Mouse (Mus musculus) stomach, embryonic 14.5 days (tissue): ENCODE measurements around the gene Apol6. TPM values are rescaled to one million over a fixed set of nuclear protein-coding genes. Genes with fewer than 3 reads are reported as not detected.

Source experiments
- ATAC-seq: fragments of 200-750 bp; cut with Nextera tagmentation; 2 replicates; pipeline ENCODE4 v1.8.0; 2017; ENCODE audit warnings: low read depth, moderate TSS enrichment; ENCODE audit not compliant: insufficient number of reproducible peaks, insufficient read depth, low FRiP score
- H3K27ac ChIP-seq: fragments of 300-500 bp; sonication (generic); 2 replicates; pipeline ENCODE4 v1.5.1; 2014; ENCODE audit warnings: mild to moderate bottlenecking, low read length, moderate library complexity, mixed read lengths
- H3K27me3 ChIP-seq: fragments of 300-500 bp; sonication (generic); 2 replicates; pipeline ENCODE4 v1.6.1; 2014; ENCODE audit warnings: low read length, control low read depth, mixed read lengths; ENCODE audit not compliant: control insufficient read depth, insufficient read depth
- H3K36me3 ChIP-seq: fragments of 300-500 bp; sonication (generic); 2 replicates; pipeline ENCODE4 v1.6.1; 2014; ENCODE audit warnings: mild to moderate bottlenecking, control low read depth, low read length, moderate library complexity, mixed read lengths; ENCODE audit not compliant: control insufficient read depth, insufficient read depth
- H3K4me1 ChIP-seq: fragments of 300-500 bp; sonication (generic); 2 replicates; pipeline ENCODE4 v1.6.1; 2014; ENCODE audit warnings: low read length, control low read depth, mixed read lengths; ENCODE audit not compliant: control insufficient read depth, insufficient read depth
- H3K4me2 ChIP-seq: fragments of 300-500 bp; sonication (generic); replicated peaks from 2 replicates; pipeline ENCODE4 v1.6.1; 2014; ENCODE audit warnings: low read depth, low read length, control low read depth
- H3K4me3 ChIP-seq: fragments of 300-500 bp; sonication (generic); 2 replicates; pipeline ENCODE4 v1.5.1; 2014; ENCODE audit warnings: low read depth, low read length, control low read depth
- H3K9ac ChIP-seq: fragments of 300-500 bp; sonication (generic); replicated peaks from 2 replicates; pipeline ENCODE4 v1.6.1; 2014; ENCODE audit warnings: low read depth, mild to moderate bottlenecking, control low read depth, low read length, moderate library complexity, mixed read lengths
- H3K9me3 ChIP-seq: fragments of 300-500 bp; sonication (generic); 2 replicates; pipeline ENCODE4 v1.6.1; 2016; ENCODE audit warnings: low read depth, low read length, control low read depth; ENCODE audit not compliant: control insufficient read depth
- WGBS: fragments of 180-500 bp; shearing (Covaris S2); extraction: QIAGEN DNeasy Blood & Tissue Kit; methylation state at CpG from one replicate; pipeline ENCODE4 v1.1.7; 2014; 5-methylcytosine and 5-hydroxymethylcytosine counted together
- polyA plus RNA-seq: library from polyadenylated mRNA; unstranded; fragments of >200 nt; fragmentation: Nextera tagmentation; extraction: Ambion mirVana; gene quantifications from 2 replicates; pipeline ENCODE4 v1.2.1, GENCODE M21; 2014

Gene Apol6
- polyA plus RNA-seq, 1 experiment from 2014 or later = 0.12 TPM

DNA sequence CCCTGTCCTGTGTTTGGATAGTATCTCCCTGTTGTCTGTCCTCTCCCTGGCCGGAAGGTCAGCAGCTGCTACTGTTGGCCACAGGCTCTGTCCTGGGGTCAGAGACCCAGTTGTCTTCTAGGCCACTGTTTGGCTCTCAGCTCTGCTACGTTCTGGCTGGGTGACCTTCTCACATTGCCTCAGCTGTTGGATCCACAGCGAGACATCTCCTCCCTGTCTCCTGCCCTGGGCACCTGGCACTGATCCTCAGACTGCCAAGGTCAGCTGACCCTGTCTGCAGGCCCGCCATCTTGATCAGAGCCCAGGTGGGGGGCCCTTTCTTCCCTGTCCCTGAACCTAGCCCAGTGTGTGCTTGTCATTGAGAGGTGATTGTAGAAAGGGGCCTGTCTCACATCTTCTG lies 29.5 kb upstream of the Apol6 start:
- Histone ChIP-seq H3K36me3 (no peaks in the 10 kb centered on the region), H3K9me3 (no peaks in the 10 kb centered on the region), H3K9ac (no peak overlapping the region; the same call in 1 of the 2 replicates), H3K27ac (no peak overlapping the region), H3K4me1 (peaks cover 20% of the 10 kb centered on the region), H3K27me3 (no peaks in the 10 kb centered on the region), H3K4me2 (no peak overlapping the region), H3K4me3 (no peak overlapping the region)
- 72% methylated on average over 4 of the region's 4 CpGs for WGBS
- no peak for ATAC-seq

DNA sequence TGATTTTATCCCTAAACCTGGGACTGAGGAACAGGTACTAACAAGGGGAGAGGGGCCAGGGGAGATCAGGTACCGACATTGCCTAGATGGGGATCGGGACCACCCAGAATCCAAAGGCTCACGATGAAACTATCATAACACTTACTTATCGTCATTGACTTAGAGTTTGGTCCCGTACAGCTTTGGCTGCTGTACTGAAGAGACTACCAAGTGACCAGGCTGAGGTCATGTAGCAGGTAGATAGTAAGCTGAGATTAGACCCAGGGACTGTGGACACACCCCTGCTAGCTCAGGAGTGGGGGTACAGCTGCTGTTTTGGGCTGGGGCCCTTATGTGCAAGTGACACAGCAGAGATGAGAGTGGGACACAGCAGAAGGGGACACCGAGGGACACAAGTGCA lies 28.0 kb upstream of the Apol6 start:
- Histone ChIP-seq H3K27me3 (no peaks in the 10 kb centered on the region), H3K36me3 (no peaks in the 10 kb centered on the region), H3K4me3 (no peak overlapping the region), H3K4me1 (peaks cover 20% of the 10 kb centered on the region), H3K4me2 (no peak overlapping the region), H3K9me3 (no peaks in the 10 kb centered on the region), H3K9ac (no peak overlapping the region), H3K27ac (no peak overlapping the region)
- WGBS = 90% methylated on average over 6 of the region's 6 CpGs
- ATAC-seq = no peak

GRCm38 (mm10) chr15:77017897-77018296 lies 26.6 kb upstream of the Apol6 start:
- Histone ChIP-seq H3K4me2 (no peak overlapping the region), H3K9me3 (no peaks in the 10 kb centered on the region), H3K27ac (no peak overlapping the region), H3K4me3 (no peak overlapping the region), H3K36me3 (no peaks in the 10 kb centered on the region), H3K4me1 (peaks cover 24% of the 10 kb centered on the region), H3K27me3 (no peaks in the 10 kb centered on the region), H3K9ac (no peak overlapping the region)
- no peak for ATAC-seq

DNA sequence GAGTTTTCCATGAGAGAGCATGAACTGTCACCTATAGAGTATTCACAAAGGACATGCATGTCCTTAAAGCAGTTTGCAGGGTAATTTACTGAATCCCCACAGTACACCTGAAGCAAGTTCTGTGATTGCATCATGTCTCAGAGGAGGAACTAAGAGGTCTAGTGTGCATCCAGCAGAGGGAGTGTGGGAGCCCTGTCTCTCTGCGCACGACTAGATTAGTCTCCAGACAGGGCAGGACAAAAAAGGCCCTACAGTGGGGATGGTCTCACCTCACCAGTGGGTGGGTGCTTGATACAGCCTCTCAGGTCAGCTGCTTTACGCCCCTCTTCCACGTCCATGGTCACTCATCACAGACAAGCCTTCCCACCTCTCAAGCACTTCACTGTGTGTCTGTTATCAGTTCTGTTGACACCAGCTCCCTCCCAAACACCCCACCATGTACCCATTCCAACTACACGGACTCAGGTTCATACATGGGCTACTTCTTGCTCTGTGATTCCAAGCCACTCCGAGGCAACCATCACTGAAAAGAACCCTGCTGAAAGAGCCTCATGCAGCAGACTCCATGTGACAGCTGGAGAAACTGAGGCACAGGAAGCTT lies 25.7 kb upstream of the Apol6 start:
- H3K36me3 ChIP-seq = no peaks in the 10 kb centered on the region
- peaks cover 16% of the 10 kb centered on the region for H3K4me1 ChIP-seq
- H3K4me3 ChIP-seq = no peak overlapping the region
- no peak overlapping the region for H3K27ac ChIP-seq
- no peak for ATAC-seq
- H3K9ac ChIP-seq = no peak overlapping the region
- H3K9me3 ChIP-seq = no peaks in the 10 kb centered on the region
- 66% methylated on average over 6 of the region's 6 CpGs for WGBS
- H3K4me2 ChIP-seq = no peak overlapping the region
- no peaks in the 10 kb centered on the region for H3K27me3 ChIP-seq

DNA sequence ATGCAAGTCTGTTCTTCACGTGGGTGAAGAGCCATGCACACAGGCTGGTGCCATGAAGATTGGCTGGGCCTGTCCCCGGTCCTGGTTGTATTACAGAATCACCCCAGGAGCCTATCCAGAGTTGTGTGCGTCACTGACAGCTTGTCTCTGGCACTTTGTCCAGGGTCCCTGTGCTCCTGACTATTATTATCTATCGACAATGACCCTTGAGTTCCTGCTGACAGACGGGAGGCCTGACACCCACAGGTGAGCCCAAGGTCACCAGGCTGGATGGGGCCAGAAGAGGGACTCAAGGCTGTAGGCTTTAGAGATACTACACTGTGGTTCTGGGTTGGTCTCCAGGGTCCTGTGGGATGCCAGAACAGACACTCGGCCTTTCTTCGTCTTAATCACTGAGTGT lies 25.0 kb upstream of the Apol6 start:
- 75% methylated on average over 7 of the region's 7 CpGs for WGBS
- no peak for ATAC-seq
- H3K9ac ChIP-seq = no peak overlapping the region
- H3K4me3 ChIP-seq = no peak overlapping the region
- no peak overlapping the region for H3K4me2 ChIP-seq
- no peaks in the 10 kb centered on the region for H3K9me3 ChIP-seq
- H3K4me1 ChIP-seq = peaks cover 9% of the 10 kb centered on the region
- H3K27me3 ChIP-seq = no peaks in the 10 kb centered on the region
- no peaks in the 10 kb centered on the region for H3K36me3 ChIP-seq
- no peak overlapping the region for H3K27ac ChIP-seq

DNA sequence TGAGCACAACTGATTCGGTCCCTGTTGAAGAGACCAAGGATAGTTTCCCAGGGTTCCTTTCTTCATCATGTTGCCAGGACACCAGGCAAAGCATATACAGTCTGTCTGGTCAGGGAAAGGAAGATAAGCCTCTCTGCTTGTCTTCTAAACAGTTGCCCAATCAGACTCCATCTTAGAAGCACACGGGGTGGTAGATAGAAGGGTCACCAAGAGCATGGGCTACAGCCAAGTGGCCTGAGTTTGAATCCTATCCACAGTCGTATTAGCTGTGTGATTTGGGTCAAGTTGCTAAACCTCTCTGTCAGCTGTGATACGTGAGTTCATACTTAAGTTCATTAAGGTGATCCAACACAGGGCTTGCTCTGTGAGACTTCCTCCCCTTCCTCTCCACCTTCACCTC lies 24.4 kb upstream of the Apol6 start:
- no peak for ATAC-seq
- no peaks in the 10 kb centered on the region for H3K9me3 ChIP-seq
- 81% methylated on average over 4 of the region's 4 CpGs for WGBS

DNA sequence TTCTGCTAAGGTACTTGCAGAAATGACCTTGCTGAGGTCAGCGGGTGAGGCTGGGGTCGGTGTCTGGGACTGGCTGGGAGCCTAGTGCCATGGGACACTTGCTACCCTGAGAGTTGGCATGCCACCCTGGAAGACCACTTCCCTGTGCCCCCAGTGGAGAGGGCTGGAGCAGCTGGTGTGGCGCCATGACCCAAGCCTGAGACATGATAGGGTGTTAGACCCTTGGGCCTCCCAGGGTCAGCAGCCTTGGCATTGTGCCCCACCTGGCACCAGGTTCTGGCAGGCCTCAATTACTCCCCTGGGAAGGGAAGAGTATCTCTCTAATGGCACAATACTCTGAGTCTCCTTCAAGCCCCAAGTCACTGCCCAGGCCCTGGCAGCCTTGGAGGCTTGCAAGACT lies 23.5 kb upstream of the Apol6 start:
- Histone ChIP-seq H3K4me3 (no peak overlapping the region), H3K4me2 (no peak overlapping the region), H3K9ac (no peak overlapping the region), H3K9me3 (no peaks in the 10 kb centered on the region), H3K36me3 (no peaks in the 10 kb centered on the region), H3K27me3 (no peaks in the 10 kb centered on the region), H3K27ac (no peak overlapping the region), H3K4me1 (peaks cover 4% of the 10 kb centered on the region; the same call in 1 of the 2 replicates)
- no peak for ATAC-seq
- WGBS = 76% methylated on average over 3 of the region's 3 CpGs

More for the DNA sequence above, 24.4 kb upstream of the Apol6 start:
- no peaks in the 10 kb centered on the region for H3K36me3 ChIP-seq
- H3K27me3 ChIP-seq = no peaks in the 10 kb centered on the region
- no peak overlapping the region for H3K27ac ChIP-seq
- no peak overlapping the region for H3K4me2 ChIP-seq
- peaks cover 4% of the 10 kb centered on the region; the same call in 1 of the 2 replicates for H3K4me1 ChIP-seq
- H3K9ac ChIP-seq = no peak overlapping the region
- H3K4me3 ChIP-seq = no peak overlapping the region

DNA sequence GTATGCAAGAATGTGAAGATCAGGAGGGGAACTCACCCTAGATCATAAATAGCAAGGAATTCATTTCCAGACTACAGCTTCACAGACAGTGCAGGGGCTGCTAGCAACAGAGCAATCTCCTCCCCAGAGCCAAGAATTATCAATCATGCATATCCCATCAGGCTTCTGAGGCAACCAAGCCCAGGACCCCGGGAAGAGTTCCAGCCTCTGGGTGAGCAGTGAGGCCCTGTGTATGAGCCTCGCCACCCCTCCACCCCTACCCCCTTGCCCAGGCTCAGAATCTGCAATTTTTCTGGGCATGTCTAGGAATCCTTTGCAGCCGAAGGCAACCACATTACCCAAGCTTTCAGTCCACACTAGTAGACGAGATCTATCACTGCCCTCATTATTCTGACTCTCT lies 22.7 kb upstream of the Apol6 start:
- ATAC-seq = no peak
- H3K36me3 ChIP-seq = no peaks in the 10 kb centered on the region
- 72% methylated on average over 4 of the region's 4 CpGs for WGBS

GRCm38 (mm10) chr15:77022401-77022957 lies 22.1 kb upstream of the Apol6 start:
- no peak overlapping the region for H3K27ac ChIP-seq
- H3K4me2 ChIP-seq = no peak overlapping the region
- no peaks in the 10 kb centered on the region for H3K27me3 ChIP-seq
- WGBS = 81% methylated on average over 5 of the region's 5 CpGs
- ATAC-seq = no peak
- peaks cover 4% of the 10 kb centered on the region; the same call in 1 of the 2 replicates for H3K4me1 ChIP-seq
- H3K36me3 ChIP-seq = no peaks in the 10 kb centered on the region
- H3K9me3 ChIP-seq = no peaks in the 10 kb centered on the region
- no peak overlapping the region for H3K9ac ChIP-seq
- no peak overlapping the region for H3K4me3 ChIP-seq

More for the DNA sequence above, 22.7 kb upstream of the Apol6 start:
- peaks cover 4% of the 10 kb centered on the region; the same call in 1 of the 2 replicates for H3K4me1 ChIP-seq
- H3K27ac ChIP-seq = no peak overlapping the region
- no peaks in the 10 kb centered on the region for H3K9me3 ChIP-seq
- no peak overlapping the region for H3K9ac ChIP-seq
- no peak overlapping the region for H3K4me3 ChIP-seq
- no peak overlapping the region for H3K4me2 ChIP-seq
- no peaks in the 10 kb centered on the region for H3K27me3 ChIP-seq
